12 mouse cellular contexts compared by ENCODE assay signal in the genomic region with DNA sequence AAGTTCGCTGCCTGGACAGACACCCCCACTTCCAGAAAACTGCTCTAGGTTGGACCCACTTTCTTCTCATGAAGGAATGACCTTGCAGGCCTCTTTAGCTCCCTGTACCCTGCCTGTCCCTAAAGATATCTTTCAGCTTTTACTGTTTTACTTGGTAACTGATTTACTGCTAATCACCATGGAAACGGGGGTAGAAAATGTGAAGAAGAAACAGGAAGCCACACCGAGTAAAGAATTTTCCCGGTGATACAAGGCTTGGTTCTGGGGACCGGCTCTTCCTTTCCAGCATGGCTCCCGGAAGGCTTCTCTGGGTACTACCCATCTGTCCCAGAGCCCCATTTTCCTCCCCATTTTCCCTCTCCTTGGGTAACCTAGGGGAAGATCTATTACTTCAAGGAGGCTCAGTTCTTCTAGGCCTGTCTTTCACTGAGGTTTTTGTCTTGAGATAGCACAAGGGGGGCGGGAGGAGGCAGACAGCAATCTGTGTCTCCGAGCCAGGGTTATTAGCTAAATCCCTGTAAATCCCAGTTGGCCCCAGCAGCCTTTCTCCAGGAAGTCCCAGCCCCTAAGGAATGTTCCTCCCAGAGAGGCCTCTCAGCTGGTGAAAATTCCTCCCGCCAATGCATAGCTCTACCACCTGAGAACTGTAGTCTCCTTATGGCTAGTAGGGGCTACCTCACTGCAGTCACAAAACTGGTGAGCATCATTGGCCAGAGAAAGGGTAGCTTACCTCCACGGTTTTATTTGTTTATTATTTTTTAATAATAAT. TPM values are rescaled to one million over a fixed set of nuclear protein-coding genes. Genes with fewer than 3 reads are reported as not detected.
DNase-seq lines count a peak whose midpoint lies in the region; ATAC-seq and TF ChIP-seq lines count a peak whose summit lies in the region.
"Had no signal": no experiment of that assay in that cellular context is flagged by ENCODE, and none has a peak within 500 bp of the region (broad histone marks: within the 10 kb centered on the region; RNA-seq: fewer than 3 reads in every experiment).

No protein-coding gene starts in this region.

- H3K4me3 ChIP-seq in forebrain, embryonic 15.5 days, result no peak overlapping the region
- H3K4me3 ChIP-seq in forebrain, embryonic 13.5 days, result no peak overlapping the region
- H3K4me3 ChIP-seq in liver, embryonic 11.5 days (ENCODE audit: low read depth, low read length), result no peak overlapping the region
- no peak overlapping the region for H3K4me3 ChIP-seq in heart, postnatal 0 days (ENCODE audit: low read depth, low read length)
- H3K4me3 ChIP-seq: neural tube, embryonic 12.5 days had no signal

- no peaks in the 10 kb centered on the region for H3K36me3 ChIP-seq in forebrain, embryonic 15.5 days
- H3K36me3 ChIP-seq in forebrain, embryonic 13.5 days (ENCODE audit: poor library complexity, severe bottlenecking), result no peaks in the 10 kb centered on the region
- no peaks in the 10 kb centered on the region for H3K36me3 ChIP-seq in liver, embryonic 11.5 days (ENCODE audit: control insufficient read depth, insufficient read depth, low read length)
- no peaks in the 10 kb centered on the region for H3K36me3 ChIP-seq in heart, postnatal 0 days (replicated peaks; ENCODE audit: control insufficient read depth, insufficient read depth, low read length)
- H3K36me3 ChIP-seq: neural tube, embryonic 12.5 days had no signal

- no peak for TF ChIP-seq EP300 in heart, postnatal 0 days (IDR thresholded peaks at IDR 0.05; ENCODE audit: low read depth)

- no peaks in the 10 kb centered on the region for H3K9me3 ChIP-seq in forebrain, embryonic 15.5 days
- no peaks in the 10 kb centered on the region for H3K9me3 ChIP-seq in forebrain, embryonic 13.5 days (replicated peaks)
- H3K9me3 ChIP-seq in liver, embryonic 11.5 days (ENCODE audit: control insufficient read depth, low read length), result no peaks in the 10 kb centered on the region
- no peaks in the 10 kb centered on the region for H3K9me3 ChIP-seq in heart, postnatal 0 days (replicated peaks; ENCODE audit: control insufficient read depth, low read length)
- H3K9me3 ChIP-seq: neural tube, embryonic 12.5 days had no signal

- ATAC-seq in forebrain, embryonic 15.5 days (replicated peaks), result no peak
- no peak for ATAC-seq in forebrain, embryonic 13.5 days
- no peak for ATAC-seq in liver, embryonic 11.5 days (replicated peaks; ENCODE audit: low FRiP score)
- ATAC-seq in heart, postnatal 0 days (ENCODE audit: insufficient read depth, low read depth), result peak; percentile 39; the same call in 1 of the 2 replicates

- WGBS in forebrain, embryonic 15.5 days, result 65% methylated on average over 10 of the region's 10 CpGs
- 60% methylated on average over 10 of the region's 10 CpGs for WGBS in forebrain, embryonic 13.5 days
- WGBS in liver, embryonic 11.5 days, result 46% methylated on average over 10 of the region's 10 CpGs
- 52% methylated on average over 10 of the region's 10 CpGs for WGBS in heart, postnatal 0 days

- no peak for DNase-seq in liver, embryonic 11.5 days (ENCODE audit: low spot score)
- DNase-seq in liver, result no peak
- DNase-seq in heart, postnatal 0 days (ENCODE audit: low spot score), result peak; percentile 34
- peak; percentile 65 for DNase-seq in mesoderm, embryonic 11.5 days (ENCODE audit: low read depth, low spot score)
- DNase-seq in frontal cortex, adult 2 months (ENCODE audit: extremely low spot score in 1 of 2, low spot score in 1 of 2), result no peak
- no peak for DNase-seq in frontal cortex, postnatal 10 days (ENCODE audit: low spot score in 2 of 2)
- DNase-seq: adrenal gland, postnatal 36 days; cerebellum, postnatal 10 days had no signal

- no peak for TF ChIP-seq CTCF in heart, postnatal 0 days (IDR thresholded peaks at IDR 0.05; ENCODE audit: low read depth)

- no peaks in the 10 kb centered on the region for H3K4me1 ChIP-seq in forebrain, embryonic 15.5 days
- H3K4me1 ChIP-seq in forebrain, embryonic 13.5 days, result no peaks in the 10 kb centered on the region
- no peaks in the 10 kb centered on the region for H3K4me1 ChIP-seq in liver, embryonic 11.5 days (replicated peaks; ENCODE audit: control insufficient read depth, insufficient read depth, low read length)
- H3K4me1 ChIP-seq in heart, postnatal 0 days (ENCODE audit: control insufficient read depth, insufficient read depth), result no peaks in the 10 kb centered on the region

- H3K4me2 ChIP-seq in forebrain, embryonic 15.5 days (replicated peaks), result no peak overlapping the region
- H3K4me2 ChIP-seq in forebrain, embryonic 13.5 days, result no peak overlapping the region
- H3K4me2 ChIP-seq in liver, embryonic 11.5 days, result no peak overlapping the region
- H3K4me2 ChIP-seq in heart, postnatal 0 days (ENCODE audit: low read depth, low read length), result no peak overlapping the region
- H3K4me2 ChIP-seq: neural tube, embryonic 12.5 days had no signal

- H3K27ac ChIP-seq in forebrain, embryonic 15.5 days (replicated peaks), result peak overlapping the region; percentile 19; the same call in 1 of the 2 replicates
- H3K27ac ChIP-seq in forebrain, embryonic 13.5 days, result no peak overlapping the region
- H3K27ac ChIP-seq in liver, embryonic 11.5 days (ENCODE audit: low read depth, low read length), result 0 out of 2 replicates have a peak overlapping the region, but pooled peaks have one; percentile 0
- peak overlapping the region; percentile 72 for H3K27ac ChIP-seq in heart, postnatal 0 days (ENCODE audit: low read depth)
- H3K27ac ChIP-seq: liver, embryonic 14.5 days; neural tube, embryonic 12.5 days had no signal

- no peak overlapping the region for H3K9ac ChIP-seq in forebrain, embryonic 15.5 days (replicated peaks)
- no peak overlapping the region for H3K9ac ChIP-seq in forebrain, embryonic 13.5 days
- no peak overlapping the region for H3K9ac ChIP-seq in liver, embryonic 11.5 days (ENCODE audit: low read depth, low read length)
- no peak overlapping the region for H3K9ac ChIP-seq in heart, postnatal 0 days (replicated peaks; ENCODE audit: low read depth, low read length)
- H3K9ac ChIP-seq: liver, embryonic 14.5 days; neural tube, embryonic 12.5 days had no signal

- no peaks in the 10 kb centered on the region for H3K27me3 ChIP-seq in forebrain, embryonic 15.5 days
- no peaks in the 10 kb centered on the region for H3K27me3 ChIP-seq in forebrain, embryonic 13.5 days
- H3K27me3 ChIP-seq in liver, embryonic 11.5 days (replicated peaks; ENCODE audit: control insufficient read depth, insufficient read depth, low read length), result no peaks in the 10 kb centered on the region
- H3K27me3 ChIP-seq in heart, postnatal 0 days (ENCODE audit: control insufficient read depth, insufficient read depth, low read length), result no peaks in the 10 kb centered on the region
- H3K27me3 ChIP-seq: neural tube, embryonic 12.5 days had no signal

RNA-seq across cellular contexts. Expression of gene Slf2, which starts 16.3 kb away (rescaled TPM):
- 30.0 and 32.3 TPM in 2 replicates for polyA plus RNA-seq in forebrain, embryonic 15.5 days (2015; fragmentation: Nextera tagmentation; extraction: Ambion mirVana)
- 30.4 and 34.5 TPM in 2 replicates for polyA plus RNA-seq in forebrain, embryonic 13.5 days (2015; fragmentation: Nextera tagmentation; extraction: Ambion mirVana)
- 49.8 and 50.1 TPM in 2 replicates for polyA plus RNA-seq in liver, embryonic 11.5 days (2014; fragmentation: Nextera tagmentation; extraction: Ambion mirVana)
- total RNA-seq in heart, postnatal 0 days (2014; rRNA removed; ENCODE audit: low replicate concordance), result 19.3 and 30.6 TPM in 2 replicates
- 17.3 and 20.5 TPM in 2 replicates for polyA plus RNA-seq in heart, postnatal 0 days (2015; fragmentation: Nextera tagmentation; extraction: Ambion mirVana)
- 39.7 and 46.4 TPM in 2 replicates for polyA plus RNA-seq in frontal cortex, adult 2 months (2012; rRNA removed)

Comparison
In these comparisons a context has a peak if more than half of its experiments do, and no peak if none do; other contexts are left out.
1. DNase-seq: peak in heart, postnatal 0 days (single experiment) and mesoderm, embryonic 11.5 days (single experiment); none in liver, embryonic 11.5 days (single experiment), liver (single experiment), frontal cortex, adult 2 months (0 of 2) and frontal cortex, postnatal 10 days (0 of 2).